Mouse (Mus musculus): Measurements from ENCODE around the gene Lcn9.

DNA sequence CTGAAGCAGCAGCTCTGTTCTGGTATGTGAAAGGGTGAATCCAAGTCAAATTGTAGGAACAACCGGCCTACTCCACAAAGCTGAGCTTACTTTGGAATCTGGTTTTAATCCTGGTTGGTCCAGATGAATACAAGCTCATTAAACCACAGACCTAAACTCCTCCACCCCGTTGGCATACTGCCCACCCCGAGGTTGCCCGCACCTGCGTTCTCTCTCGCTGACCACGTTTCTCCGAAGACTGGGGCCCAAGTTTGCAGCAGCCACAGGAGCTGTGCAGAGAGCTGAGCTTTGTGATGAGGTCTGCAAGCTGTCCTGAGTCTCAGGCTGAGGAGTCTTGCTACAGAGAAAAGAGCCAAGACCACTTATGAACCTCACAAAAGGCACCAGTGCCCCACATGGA, 23.6 kb downstream of the Lcn9 start:
- TF ChIP-seq POLR2A (IDR thresholded peaks at IDR 0.05; ENCODE audit: borderline replicate concordance, extremely low read depth, low read depth, low read length) = no peak
- no peak for TF ChIP-seq CTCF (IDR thresholded peaks at IDR 0.05; ENCODE audit: insufficient read depth, low read length)
